Mouse (Mus musculus) heart, adult 2 months (tissue): ENCODE measurements around the gene Hoxb7. TPM values are rescaled to one million over a fixed set of nuclear protein-coding genes. Genes with fewer than 3 reads are reported as not detected.

ENCODE experiments used
- DNase-seq, 2 experiments: peaks; one replicate each; pipeline ENCODE4 v3.0.0; 2021
- H3K27ac ChIP-seq: fragments of 200-600 bp; 2 replicates; pipeline ENCODE4 v1.8.1; 2022
- H3K27me3 ChIP-seq: fragments of 200-500 bp; 2 replicates; pipeline ENCODE4 v1.6.1; 2012; ENCODE audit warnings: mild to moderate bottlenecking, low read length, inconsistent platforms, mixed read lengths; ENCODE audit not compliant: control insufficient read depth, insufficient read depth
- H3K36me3 ChIP-seq: fragments of 200-500 bp; 2 replicates; pipeline ENCODE4 v1.6.1; 2012; ENCODE audit warnings: low read length, inconsistent platforms; ENCODE audit not compliant: control insufficient read depth, insufficient read depth
- H3K4me1 ChIP-seq: fragments of 200-500 bp; 2 replicates; pipeline ENCODE4 v1.6.1; 2011; ENCODE audit warnings: low read length; ENCODE audit not compliant: control insufficient read depth, insufficient read depth
- H3K4me3 ChIP-seq: fragments of 200-600 bp; 2 replicates; pipeline ENCODE4 v1.8.1; 2022
- H3K79me2 ChIP-seq: fragments of 200-500 bp; replicated peaks from 2 replicates; pipeline ENCODE4 v1.6.1; 2012; ENCODE audit warnings: mild to moderate bottlenecking, inconsistent platforms, low read length, moderate library complexity, mixed read lengths; ENCODE audit not compliant: control insufficient read depth, insufficient read depth
- H3K9ac ChIP-seq: fragments of 200-500 bp; 2 replicates; pipeline ENCODE4 v1.6.1; 2012; ENCODE audit warnings: low read depth, mild to moderate bottlenecking, control low read depth, inconsistent platforms, low read length, mixed read lengths
- CTCF ChIP-seq: fragments of 200-600 bp; IDR thresholded peaks from 2 replicates; pipeline ENCODE4 v1.8.1; 2022; ENCODE audit warnings: antibody characterized with exemption, mild to moderate bottlenecking, moderate library complexity
- EP300 ChIP-seq: fragments of 200-500 bp; IDR thresholded peaks from 2 replicates; pipeline ENCODE4 v1.6.1; 2011; ENCODE audit warnings: low read depth, low read length, control low read depth; ENCODE audit not compliant: insufficient read depth
- POLR2A ChIP-seq: fragments of 200-500 bp; IDR thresholded peaks from 2 replicates; pipeline ENCODE4 v1.6.1; 2011; ENCODE audit warnings: mild to moderate bottlenecking, low read depth, low read length, control low read depth; ENCODE audit not compliant: insufficient read depth
- WGBS: fragments of 180-500 bp; shearing (Covaris S2); methylation state at CpG from one replicate; pipeline ENCODE4 v1.1.7; 2018; 5-methylcytosine and 5-hydroxymethylcytosine counted together
- intact Hi-C: fragments of 180-260 bp; cut with DNase I; formaldehyde crosslinking; loops from one replicate; pipeline ENCODE4 v1.15.1; 2025
- polyA plus RNA-seq: library from polyadenylated mRNA; depleted of rRNA; stranded (reverse); fragments of >200 nt; gene quantifications from 2 replicates; pipeline ENCODE4 v1.2.3, GENCODE M21; 2012
- total RNA-seq, 2 experiments: library from RNA; stranded (reverse); gene quantifications; 2 replicates each; pipeline ENCODE4 v1.2.3; 2021

The Hoxb7 gene
- total and polyA plus RNA-seq, 3 experiments: not detected

DNA sequence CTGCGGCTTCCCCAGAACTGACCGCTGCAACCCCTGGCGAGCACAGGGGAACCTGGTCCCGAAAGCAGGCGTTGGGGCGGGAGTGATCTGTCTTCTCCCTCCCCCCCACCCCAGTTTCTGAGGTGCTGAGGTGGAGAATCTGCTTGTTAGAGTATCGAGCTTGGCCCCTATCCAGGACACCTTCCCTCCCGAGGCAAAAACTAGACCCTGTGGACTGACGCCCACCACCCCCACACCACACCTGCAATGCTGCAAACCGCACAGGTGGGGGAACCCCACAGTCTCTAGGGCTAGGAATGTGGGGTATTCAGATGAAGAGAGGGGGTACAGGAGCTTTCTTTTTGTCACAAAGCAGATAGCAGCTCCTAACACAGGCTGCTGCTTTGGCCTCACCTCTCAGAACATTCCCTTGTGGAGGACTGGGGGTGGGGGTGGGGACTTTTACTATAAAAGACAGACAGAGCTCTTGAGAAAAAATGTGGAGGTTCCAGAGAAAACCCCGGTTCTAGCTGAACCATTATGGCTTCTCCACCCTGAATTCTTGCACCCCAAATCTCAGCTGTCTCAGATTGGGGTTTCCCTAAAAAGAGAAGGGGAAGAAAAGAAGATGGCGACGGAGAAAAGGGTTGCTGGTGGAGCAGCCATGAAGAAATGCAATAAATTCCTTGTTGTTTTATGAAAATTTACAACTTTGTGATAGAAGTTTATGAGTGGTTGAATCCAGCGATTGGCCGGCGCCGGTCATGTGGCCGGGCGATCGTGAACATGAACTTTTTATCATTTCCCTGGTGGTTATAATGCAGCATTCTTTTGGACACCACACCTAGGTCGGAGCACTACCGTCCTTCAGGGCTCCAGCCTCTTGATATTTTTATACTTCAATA is 5.5 kb downstream of the Hoxb7 start, which contains the start of gene Hoxb6:
Gene Hoxb6, plus strand, starts transcription at position 796 of the 884 bp plus-strand sequence.
- no peak within 1 kb of the TSS for H3K4me3 ChIP-seq
- H3K27ac ChIP-seq: no peak within 1 kb of the TSS
- H3K36me3 ChIP-seq: no peaks in the 10 kb centered on the region
- H3K9ac ChIP-seq: no peak within 1 kb of the TSS
- H3K4me1 ChIP-seq: no peaks in the 10 kb centered on the region
- no peak for TF ChIP-seq CTCF
- no peak for TF ChIP-seq EP300
- TF ChIP-seq POLR2A: no peak
- intact Hi-C loops: no loop called here
- no peak for DNase-seq
- H3K79me2 ChIP-seq: no peaks in the 10 kb centered on the region
- H3K27me3 ChIP-seq: peaks cover 43% of the 10 kb centered on the region
- 5% methylated on average over 22 of the region's 22 CpGs for WGBS

DNA sequence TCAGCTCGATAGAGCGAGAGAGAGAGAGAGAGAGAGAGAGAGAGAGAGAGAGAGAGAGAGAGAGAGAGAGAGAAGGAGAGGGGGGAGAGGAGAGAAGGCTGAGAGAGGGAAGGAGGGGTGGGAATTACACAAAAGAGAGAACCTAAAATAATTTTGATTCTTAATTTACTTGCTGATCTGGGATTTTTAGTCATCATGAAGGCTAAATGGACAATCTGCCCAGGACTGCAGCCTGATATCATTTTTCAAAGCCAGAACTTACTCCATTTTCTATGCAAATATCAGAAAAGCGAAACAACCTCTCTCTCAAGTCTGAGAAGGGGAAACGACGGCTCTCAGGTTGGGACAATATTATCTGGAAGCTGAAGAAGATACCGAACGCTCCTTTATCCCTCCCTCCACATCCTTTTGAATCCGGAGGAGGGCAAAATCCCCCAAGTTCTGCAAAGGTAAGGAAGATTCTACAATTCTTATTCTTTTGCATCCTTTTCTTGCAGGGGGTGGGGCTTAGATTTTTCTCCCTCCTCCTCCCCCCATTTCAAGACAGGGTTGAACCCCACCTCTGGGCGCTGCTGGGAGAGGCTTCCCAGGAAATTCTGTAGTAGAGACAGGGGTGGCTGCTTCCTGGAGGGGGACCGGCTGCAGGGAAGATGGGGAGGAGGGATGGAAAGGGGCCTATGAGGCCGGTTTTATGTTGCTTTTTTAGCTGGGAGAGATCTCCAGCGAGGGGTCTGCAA is 6.3 kb downstream of the Hoxb7 start:
- TF ChIP-seq EP300 (no peak), POLR2A (no peak), CTCF (no peak)
- no peak overlapping the region for H3K4me3 ChIP-seq
- no peak overlapping the region for H3K9ac ChIP-seq
- H3K27ac ChIP-seq: no peak overlapping the region
- 4% methylated on average over 12 of the region's 12 CpGs for WGBS
- H3K27me3 ChIP-seq: peaks cover 41% of the 10 kb centered on the region
- no peaks in the 10 kb centered on the region for H3K36me3 ChIP-seq
- H3K4me1 ChIP-seq: no peaks in the 10 kb centered on the region
- H3K79me2 ChIP-seq: no peaks in the 10 kb centered on the region
- no peak for DNase-seq
- intact Hi-C loops: no loop called here

DNA sequence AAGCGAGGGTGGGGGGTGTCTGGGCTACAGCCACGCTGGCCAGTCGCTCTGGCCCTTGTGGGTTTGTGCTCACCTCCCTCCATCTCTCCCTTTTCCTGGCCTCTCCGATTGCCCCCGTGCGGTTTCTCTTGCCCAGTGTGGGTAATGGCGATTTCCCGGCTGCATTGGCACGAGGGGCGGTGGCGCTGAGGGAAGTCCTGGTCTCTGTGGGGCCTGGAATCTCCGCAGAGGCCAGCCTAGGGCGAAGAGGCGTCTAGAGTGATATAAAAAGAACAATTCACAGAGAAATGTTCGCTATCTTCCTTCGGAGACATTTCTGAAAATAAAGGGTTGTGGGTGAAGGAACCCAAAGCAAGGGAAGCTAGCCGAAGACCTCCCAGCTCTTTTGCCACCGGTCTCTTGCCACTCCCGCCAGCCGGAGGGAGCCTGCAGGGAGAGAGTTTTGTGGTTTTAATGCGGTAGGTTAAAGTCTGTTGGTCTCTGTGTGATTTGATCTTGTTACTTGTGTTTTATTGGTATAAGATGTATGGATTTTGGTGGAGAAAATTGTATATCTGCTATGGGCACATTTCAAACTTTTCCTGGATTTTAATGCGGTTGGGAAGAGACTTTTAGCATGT is 7.0 kb downstream of the Hoxb7 start:
- Histone ChIP-seq H3K4me1 (no peaks in the 10 kb centered on the region), H3K79me2 (no peaks in the 10 kb centered on the region), H3K36me3 (no peaks in the 10 kb centered on the region), H3K27me3 (peaks cover 40% of the 10 kb centered on the region), H3K9ac (no peak overlapping the region), H3K4me3 (no peak overlapping the region), H3K27ac (no peak overlapping the region)
- TF ChIP-seq EP300 (no peak), POLR2A (no peak), CTCF (no peak)
- WGBS: 6% methylated on average over 22 of the region's 22 CpGs
- intact Hi-C loops: no loop called here
- no peak for DNase-seq

DNA sequence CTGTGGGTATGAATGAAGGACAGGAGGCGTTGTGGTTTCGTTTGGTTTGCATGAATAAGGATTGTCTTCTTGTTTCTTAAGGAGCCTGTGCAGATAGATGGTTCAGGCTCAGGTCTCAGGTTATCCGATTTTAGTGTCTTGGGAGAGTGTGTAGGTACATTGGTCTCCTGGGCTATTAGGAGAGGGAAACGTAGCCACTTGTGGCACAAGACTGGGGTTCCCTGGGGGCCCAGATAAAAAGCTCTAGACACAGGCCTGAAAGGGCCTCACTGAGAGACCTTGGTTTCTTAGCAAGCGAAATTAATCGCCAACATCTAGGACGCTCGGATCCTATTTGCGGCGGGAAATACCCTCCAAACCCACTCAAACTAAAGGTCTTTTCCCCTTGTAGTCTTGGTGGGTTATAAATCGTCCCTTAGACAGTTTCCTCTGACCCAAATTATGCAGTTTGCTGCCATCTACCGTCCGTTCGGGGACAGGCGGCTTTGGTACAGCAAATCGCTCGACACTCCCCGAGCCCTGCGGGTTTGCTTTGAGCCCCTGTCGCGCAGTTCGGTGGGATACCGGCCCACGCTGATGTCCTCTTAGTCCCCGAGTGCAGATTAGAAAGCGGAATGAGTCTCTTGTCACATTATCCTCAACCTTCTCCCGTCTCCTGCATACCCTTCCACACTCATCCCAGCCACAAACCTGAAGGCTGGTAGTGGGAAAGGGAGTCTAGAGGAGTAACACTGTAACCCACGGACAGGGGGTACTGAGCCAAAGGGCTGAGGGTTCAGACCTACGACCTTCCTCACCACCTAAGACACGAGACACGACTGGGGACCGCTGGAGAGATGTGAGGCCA is 8.0 kb downstream of the Hoxb7 start:
- peak; percentile 54 to 76 for DNase-seq
- H3K27ac ChIP-seq: no peak overlapping the region
- H3K4me1 ChIP-seq: no peaks in the 10 kb centered on the region
- 2% methylated on average over 32 of the region's 32 CpGs for WGBS
- H3K79me2 ChIP-seq: no peaks in the 10 kb centered on the region
- no peak for TF ChIP-seq POLR2A
- peak; percentile 86 for TF ChIP-seq CTCF
- no peak overlapping the region for H3K9ac ChIP-seq
- intact Hi-C loops: loop anchor here (1.0 kb wide), 1 partner anchor 15 kb away; no protein-coding TSS in a partner anchor
- H3K27me3 ChIP-seq: peaks cover 48% of the 10 kb centered on the region
- H3K4me3 ChIP-seq: no peak overlapping the region
- no peaks in the 10 kb centered on the region for H3K36me3 ChIP-seq

DNA sequence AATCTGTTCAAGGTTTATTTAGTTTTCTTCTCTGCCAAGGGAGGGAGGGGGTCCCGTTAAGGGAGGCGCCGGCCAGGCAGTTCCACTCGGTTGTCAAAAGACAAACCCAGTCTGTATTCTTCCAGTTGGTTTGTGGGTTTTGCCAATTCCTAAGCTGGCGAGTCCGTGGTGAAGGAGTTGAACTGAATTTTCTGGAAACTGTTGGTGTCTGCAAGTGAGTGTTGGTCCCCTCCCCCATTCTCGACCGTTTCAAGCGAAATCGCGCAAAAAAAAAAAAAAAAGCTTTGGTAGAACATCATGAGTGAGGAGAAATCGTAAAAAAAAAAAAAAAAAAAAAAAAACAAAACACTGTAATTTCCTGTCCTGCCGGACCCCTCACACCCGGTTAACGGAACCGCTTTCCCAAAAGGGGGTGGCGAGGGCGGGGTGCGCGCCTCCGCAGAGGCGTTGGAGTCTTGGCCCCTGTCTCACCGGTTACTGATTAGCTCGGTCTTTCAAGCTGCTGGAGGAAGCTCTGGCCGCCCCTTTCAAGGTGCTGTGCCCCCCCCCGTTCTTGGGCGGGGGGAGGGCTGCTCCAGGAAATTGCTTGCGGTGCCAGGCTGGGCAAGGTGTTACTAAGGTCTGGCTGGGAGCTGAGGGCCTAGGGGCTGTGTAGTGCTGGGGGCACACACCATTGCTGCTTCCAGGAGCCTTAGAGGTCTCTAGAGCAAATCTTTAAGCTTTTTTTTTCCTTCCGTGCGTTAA is 8.8 kb downstream of the Hoxb7 start:
- no peak overlapping the region for H3K9ac ChIP-seq
- no peaks in the 10 kb centered on the region for H3K79me2 ChIP-seq
- no peak for DNase-seq
- no peaks in the 10 kb centered on the region for H3K4me1 ChIP-seq
- 3% methylated on average over 30 of the region's 30 CpGs for WGBS
- TF ChIP-seq POLR2A (no peak), CTCF (no peak), EP300 (no peak)
- H3K4me3 ChIP-seq: no peak overlapping the region
- no peak overlapping the region for H3K27ac ChIP-seq
- peaks cover 53% of the 10 kb centered on the region for H3K27me3 ChIP-seq
- H3K36me3 ChIP-seq: no peaks in the 10 kb centered on the region
- intact Hi-C loops: no loop called here
